Mouse (Mus musculus): ENCODE results near the gene Ero1l.

GRCm38 (mm10) chr14:45325471-45325870 lies 6.9 kb upstream of the Ero1l start:
- TF ChIP-seq CTCF (conservative IDR thresholded peaks at IDR 0.05; ENCODE audit: insufficient read depth, insufficient read length, low read depth, low read length) (no peak), POLR2A (IDR thresholded peaks at IDR 0.05; ENCODE audit: low read depth, low read length) (no peak)
